Mouse (Mus musculus): Measurements from ENCODE around the gene Olfr462.
A peak's percentile ranks its signal among the peaks of the same experiment; 100 is the strongest.

Gene Olfr462

DNA sequence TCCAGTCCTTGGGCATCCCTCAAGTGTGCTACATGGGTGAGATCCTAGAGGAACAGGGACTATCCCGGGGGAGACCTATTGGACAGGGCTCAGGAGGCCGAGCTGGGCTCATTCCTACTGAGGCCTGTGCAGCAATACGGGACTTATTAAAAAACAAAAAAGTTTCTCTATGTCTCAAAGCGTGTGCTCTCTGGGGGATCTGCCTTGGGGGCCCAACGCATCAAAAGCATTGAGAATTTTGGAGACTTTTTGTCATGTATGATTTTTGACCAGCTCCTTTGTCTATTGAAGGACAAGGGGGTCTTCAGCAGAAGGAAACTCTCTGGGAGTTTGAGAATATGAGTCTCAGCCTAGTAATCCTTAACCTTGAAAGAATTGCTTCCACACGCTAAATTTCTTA, at the start of gene Olfr462:
TSS of gene Olfr462 (minus strand) at position 101 of the 400 bp plus-strand sequence.
- DNase-seq, result no peak

DNA sequence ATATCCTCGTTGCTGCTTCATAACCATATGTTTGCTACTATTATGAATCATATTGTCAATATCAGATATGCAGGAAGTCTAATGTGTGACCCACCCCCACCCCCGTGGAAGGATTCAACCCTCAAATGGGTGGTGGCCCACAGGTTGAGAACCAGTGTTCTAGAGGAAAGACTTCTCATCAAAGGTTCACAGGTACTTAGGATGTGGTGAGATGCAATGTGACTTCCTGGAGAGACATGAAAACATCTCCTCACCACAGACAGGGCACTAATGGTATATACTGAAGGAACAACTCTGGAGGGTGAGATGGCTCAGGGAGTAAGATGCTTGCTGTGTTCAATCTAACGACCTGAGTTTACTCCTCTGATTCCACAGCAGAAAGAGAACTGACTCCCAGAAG, 43.4 kb upstream of the Olfr462 start:
- DNase-seq, result no peak

DNA sequence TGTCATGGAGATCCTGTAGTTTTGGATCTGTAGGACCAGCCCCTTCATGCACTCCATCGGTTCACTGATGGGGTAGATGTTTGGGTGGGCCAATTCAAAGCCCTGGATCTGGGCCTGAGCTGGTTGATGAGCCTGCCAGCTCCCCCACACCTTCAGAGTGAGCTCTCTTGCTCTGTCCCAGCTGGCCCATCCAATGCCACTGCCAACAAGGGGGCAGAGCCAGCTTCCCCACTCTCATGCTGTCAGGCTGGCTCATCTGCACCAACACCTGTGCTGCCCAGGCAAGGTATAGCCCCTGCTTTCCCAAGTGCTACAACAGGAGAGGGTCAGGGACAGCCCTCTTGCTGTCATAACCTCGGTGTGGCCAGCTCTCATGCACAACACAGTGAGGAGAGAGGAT, 41.7 kb upstream of the Olfr462 start:
- no peak for DNase-seq

DNA sequence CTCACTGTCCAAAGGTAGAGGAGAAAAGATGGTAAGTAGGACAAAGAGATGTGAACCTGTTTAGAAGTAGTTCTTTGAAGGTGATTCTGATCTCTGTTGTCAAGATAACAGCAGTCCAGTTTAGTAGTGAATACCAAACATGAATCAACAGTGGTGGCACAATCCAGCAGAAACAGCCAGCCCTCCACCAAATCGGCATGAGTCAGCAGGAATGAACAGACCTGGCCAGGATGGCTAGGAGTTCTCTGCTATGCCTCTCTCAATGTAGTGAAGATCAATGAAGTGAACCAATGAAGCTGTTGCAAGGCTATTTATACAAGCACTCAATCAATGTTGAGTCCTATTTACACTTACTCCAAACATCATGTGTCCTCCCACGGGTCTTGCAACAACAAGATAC, 38.3 kb upstream of the Olfr462 start:
- no peak for DNase-seq

DNA sequence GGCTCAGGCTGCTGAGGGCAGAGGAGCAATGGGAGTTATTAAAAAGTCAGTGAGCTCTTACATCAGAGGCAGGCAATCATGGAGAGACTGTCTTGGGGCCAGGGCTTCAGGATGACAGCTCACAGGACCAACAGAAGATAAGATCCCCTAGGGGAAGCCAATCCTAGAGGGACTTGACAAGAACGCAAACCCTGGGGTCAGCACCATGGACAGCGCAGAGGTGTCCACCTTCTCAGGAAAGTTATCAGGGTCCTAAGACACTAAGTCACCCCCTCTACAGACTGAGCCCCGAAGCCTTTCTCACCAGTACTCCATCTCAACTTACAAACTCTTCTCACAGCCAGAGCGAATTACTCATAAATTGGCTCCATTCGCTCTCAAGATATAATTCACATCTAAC, 28.9 kb upstream of the Olfr462 start, which contains the start of gene Olfr464:
TSS of gene Olfr464 (minus strand) at position 2 of the 400 bp plus-strand sequence.
- no peak for DNase-seq

DNA sequence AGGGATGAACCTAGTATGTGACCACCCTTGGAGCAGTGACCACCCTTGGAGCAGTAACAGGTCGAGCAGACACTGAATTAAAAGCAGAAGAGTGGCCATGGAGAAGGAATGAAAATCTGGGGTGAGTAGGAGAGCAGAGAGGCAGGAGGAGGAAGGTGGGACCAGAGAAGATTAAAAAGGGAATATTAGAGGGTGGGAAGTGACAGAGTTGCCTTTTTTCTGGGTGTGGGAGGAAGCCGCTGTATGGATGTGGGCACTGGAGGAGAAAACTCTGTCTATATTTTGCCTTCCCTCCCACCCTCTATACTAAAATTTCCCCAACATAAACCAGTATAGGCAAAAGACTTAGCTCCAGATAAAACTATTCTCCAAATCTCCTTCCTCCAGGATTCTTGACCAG, 28.2 kb upstream of the Olfr462 start:
- DNase-seq, result no peak

DNA sequence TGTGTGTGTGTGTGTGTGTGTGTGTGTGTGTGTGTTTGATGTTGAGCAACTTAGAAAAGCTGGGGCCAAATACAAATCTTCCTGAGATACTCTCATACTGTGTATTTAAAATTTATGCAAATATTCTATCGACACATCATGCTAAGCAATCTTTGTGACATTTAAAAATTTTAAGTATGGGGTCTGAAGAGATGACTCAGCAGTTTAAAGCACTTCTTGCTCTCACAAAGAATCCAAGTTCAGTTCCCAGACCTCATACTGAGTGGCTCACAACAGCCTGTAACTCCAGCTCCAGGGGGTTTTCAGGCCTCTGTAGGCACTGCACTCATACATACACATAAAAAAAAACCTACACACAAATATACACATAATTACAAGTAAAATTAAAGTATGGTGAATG, 23.9 kb upstream of the Olfr462 start:
- no peak for DNase-seq

DNA sequence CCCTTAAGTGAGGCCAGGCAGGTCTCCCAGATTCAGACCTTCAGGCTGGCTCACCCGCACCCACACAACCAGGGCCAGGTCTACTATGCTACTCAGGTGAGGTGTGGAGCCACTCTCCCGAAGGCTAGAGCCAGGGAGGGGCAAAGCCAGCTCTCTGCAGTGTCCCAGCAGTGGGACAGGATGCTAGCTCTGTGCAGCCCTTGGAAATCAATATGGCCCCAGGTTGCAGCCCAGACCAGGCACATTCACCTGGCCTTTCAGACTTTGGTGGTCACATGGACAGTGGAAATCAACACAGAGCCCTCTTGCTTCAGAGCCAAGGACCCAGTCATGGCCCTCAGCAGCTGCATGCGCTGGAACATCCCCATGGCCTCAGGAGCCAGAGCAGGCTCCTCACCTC, 12.3 kb upstream of the Olfr462 start:
- DNase-seq, result no peak

DNA sequence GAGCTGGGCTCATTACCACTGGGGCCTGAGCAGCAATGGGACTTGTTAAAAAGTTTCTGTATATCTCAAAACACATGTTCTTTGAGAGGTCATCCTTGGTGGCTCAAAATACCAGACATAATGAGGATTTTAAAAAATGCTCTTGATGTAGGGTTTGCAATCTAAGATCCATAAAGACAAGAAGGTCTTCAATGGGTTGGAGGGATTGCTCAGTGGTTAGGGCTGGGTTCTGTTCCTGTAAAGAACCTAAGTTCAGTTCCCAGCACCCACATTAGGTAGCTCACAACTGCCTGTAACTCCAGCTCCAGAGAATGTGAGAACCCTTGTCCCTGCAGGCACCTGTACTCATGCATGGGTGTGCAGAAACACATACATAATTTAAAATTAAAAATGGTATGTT, 5.2 kb upstream of the Olfr462 start, which contains the start of gene Olfr463:
TSS of gene Olfr463 (minus strand) at position 101 of the 400 bp plus-strand sequence.
- no peak for DNase-seq

DNA sequence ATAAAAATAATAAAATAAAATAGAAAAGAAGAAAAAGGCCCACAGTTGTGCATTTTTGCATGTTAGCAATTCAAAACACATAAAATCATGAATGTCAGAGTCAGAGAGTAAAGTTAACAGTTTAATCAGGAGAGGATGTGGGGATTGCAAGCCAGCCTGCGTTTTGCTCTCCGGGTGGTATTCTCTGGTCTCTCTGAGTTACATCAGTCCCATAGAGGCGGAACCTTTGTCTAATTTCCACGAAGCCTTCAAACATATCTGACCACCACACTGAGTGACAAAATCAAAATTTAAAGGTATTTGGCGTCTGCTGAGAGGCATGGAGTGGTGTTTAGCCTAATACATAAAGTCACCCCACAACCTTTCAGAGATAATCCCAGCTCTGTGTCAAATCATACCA, 7.2 kb downstream of the Olfr462 start:
- no peak for DNase-seq

DNA sequence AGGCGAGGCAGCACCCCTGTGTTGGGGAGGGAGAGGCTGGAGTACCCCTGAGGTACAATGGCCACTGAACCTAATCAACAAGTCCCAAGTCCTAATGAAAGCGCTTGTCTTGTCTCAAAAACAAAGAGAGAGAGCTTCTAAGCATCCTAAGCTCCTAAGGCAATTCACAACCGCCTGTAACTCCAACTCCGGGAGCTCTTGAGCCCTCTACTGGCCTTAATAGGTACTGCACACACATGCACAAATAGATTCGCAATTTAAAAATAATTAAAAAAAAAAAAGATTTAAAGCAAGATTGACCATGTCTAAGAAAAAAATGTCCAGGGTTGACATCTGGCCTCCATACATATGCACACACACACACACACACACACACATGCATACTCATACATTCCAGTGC, 8.6 kb downstream of the Olfr462 start:
- DNase-seq, result no peak

DNA sequence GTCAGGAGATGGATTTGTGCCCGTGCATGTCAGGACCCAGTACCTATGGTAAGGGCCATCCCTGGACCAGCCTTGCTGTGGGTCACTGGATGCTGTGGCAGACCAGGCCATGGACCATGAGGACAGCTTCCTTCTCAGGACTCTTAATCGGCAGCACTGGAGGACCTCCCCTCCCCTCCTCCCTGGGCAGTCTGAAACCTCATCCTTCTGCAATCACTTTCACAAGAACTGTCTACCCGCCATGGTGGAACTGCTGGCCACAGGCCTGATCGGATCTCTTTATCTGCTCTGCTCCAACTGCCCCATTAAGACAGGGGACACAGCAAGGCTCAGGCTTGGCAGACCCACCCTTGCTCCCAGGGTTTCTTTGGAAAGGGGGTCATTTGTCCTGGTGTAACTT, 10.4 kb downstream of the Olfr462 start:
- DNase-seq, result no peak

DNA sequence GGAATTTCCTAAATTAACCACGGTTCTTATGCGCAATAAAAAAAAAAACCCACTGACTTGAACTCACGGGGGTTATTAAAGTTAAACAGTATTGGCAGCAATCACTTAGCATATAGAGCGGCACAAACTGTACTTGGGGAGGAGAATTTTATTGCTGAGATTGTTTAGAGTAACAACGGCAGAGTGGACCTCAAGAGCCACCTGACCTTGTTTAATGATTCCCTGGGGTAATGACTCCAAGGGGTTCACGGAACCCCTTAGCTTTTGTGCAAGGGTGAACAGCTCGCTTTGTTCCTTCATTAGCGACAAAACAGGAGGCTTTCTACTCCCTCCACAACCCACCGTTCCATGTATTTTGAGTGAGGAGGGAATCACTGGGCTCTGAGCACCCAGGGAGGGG, 12.2 kb downstream of the Olfr462 start:
- no peak for DNase-seq

DNA sequence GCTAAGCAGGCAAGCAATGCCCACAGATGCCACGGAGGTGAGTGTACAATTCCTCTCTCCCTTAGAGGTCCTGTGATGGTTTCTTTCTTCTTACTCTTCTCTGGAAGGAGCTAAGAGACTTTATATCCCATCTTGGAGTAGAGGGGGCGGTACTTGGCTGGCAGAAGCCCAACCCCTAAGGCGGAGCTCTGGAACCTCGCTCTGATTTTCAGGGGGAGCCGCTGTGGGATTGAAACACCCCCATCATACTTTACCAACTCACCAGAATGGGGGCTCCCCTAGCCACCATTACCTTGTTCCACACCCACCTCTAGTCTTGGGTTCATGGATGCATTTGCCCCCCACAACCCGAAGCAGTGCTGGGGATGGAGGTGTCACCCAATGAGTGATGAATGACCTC, 16.6 kb downstream of the Olfr462 start, which contains the start of gene Epx:
TSS of gene Epx (minus strand) at position 101 of the 400 bp plus-strand sequence.
- DNase-seq, result no peak

DNA sequence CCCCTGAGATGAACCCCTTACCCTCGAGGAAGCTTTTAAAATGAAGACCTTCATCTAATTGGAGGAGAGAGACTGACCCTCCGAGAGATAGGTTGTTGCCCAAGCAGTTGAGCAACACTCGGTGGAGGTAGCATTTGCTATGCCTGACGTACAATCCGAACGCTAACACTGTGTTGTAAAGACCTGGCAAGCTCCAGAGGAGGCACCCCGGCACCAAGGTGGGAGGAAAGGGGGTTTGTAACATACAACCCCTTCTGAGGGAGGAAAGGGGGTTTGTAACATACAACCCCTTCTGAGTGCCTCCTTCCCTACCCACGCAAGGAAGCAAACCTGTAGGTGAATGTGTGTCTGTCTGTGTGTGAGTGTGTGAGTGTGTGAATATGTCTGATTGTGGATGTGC, 20.3 kb downstream of the Olfr462 start:
- DNase-seq, result no peak

DNA sequence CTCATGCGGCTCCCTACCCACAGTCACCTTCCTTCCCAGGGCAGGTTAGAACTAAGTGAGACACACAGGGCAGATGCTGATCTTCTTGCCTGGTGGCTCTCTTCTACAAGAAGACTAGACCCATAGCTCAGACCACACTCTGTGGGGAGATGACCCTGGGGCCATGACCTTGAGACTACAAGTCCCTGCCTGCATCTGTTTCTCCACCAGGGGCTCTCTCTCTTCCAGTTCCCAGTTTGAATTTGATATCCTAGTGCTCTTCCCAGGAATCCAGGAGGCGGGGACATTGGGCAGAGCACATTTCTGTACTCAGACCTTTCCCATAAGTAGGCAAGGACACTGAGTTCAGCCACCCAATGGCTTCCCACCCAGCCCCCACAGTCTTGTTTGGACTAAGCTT, 22.0 kb downstream of the Olfr462 start:
- no peak for DNase-seq

DNA sequence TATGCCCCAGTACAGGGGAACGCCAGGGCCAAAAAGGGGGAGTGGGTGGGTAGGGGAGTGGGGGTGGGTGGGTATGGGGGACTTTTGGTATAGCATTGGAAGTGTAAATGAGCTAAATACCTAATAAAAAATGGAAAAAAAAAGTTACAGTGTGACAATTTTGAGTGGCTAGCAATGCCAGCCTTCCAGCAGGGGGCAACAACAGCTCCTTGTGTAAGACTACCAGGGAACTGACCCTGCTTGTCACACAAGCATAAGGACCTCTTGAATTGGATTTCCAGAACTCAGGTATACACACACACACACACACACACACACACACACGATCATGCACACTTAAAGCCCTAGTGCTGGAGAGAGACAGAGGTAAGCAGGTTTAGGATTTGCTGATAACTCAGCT, 25.2 kb downstream of the Olfr462 start:
- DNase-seq, result peak in 1 of 2 experiments; percentile 16

DNA sequence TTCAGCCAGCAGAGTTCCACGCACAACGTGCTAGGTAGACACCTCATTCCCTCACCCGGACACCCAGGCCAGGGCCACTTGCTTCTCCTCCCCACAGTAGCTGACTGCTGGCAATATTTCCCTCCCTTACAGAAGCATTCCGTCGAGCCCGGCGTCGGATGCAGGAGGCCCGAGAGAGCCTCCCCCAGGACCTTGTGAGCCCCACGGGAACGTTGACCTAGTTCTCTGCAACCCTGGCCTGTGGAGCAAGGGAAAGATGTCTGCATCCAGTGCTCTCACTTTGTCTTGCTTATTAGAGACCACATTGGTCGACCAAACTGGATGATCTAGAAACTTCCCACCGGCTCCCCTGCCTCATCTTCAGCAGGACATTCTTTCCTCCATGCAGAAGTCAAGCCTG, 29.3 kb downstream of the Olfr462 start:
- DNase-seq, result no peak

DNA sequence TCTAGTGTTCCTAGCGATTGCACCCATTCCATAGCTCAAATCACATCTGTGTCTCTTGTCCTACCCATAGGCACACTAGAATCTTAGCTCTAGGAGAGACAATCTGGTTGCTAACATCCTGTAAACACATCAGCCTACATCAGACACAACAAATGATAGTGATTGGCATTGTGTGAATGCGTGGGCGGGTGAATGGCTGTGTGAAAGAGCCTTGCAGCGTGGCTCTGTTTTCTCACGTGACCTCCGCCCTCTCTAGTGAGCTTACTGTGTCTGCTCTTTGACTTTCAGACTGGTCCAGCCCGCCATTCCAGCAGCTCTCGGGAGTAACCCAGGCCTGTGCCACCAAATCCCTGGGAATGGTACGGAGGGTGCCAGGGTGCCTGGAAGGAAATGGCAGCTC, 31.6 kb downstream of the Olfr462 start:
- DNase-seq, result no peak

DNA sequence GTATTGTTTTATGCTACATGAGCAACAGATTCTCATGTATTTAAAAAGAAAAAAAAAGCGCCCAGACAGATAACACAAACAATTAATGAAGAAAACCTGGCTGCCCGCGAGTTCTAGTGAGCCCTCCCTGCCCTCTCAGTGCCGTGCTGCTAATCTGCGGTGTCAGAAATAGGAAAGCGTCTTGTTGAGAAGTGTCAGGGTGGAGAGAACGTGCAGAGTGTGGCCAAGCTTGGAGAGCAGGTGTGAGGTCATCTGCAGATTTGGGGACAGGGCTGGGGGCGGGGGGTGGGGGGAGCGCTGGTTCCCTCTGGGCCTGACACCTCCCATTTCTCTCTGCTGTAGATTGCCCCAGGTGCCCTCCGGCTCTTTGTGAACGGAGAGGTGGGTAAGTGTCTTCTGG, 32.8 kb downstream of the Olfr462 start:
- DNase-seq, result no peak

DNA sequence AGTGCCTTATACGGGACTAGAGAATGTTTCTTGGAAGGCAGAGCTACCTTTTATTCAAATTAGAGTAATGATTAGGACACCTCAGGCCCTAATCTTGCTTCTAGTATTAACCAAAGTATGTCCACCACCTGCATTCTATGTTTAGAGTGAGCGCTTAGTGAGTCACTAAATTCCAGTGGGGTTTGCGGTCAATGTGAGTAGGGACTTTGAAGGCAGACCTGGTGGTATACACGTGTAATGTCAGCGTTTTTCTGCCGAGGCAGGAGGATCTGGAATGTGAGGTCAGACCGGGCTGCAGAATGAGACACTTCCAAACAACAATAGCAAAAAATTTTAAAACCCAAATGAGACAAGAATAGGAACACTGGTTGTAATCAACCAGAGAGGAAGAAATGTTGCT, 37.5 kb downstream of the Olfr462 start:
- no peak for DNase-seq

DNA sequence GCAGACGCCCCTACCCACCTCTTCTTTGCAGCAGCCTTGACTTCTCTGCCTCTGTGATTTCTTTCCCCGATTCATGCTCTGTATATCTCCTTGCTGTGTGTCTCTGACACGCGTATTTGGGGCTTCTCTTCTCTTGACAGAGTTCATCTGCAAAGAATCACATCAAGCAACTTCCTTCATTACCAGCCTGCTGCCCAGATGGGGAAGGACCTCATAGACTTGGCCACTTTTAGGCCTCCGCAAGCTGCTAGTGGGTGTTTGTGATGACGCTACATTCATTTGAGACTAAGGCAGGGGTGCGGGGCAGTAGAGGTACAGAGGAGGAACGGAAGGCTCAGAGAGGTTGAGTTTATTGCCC, 38.5 kb downstream of the Olfr462 start:
- peak in 1 of 2 experiments; percentile 6 for DNase-seq

DNA sequence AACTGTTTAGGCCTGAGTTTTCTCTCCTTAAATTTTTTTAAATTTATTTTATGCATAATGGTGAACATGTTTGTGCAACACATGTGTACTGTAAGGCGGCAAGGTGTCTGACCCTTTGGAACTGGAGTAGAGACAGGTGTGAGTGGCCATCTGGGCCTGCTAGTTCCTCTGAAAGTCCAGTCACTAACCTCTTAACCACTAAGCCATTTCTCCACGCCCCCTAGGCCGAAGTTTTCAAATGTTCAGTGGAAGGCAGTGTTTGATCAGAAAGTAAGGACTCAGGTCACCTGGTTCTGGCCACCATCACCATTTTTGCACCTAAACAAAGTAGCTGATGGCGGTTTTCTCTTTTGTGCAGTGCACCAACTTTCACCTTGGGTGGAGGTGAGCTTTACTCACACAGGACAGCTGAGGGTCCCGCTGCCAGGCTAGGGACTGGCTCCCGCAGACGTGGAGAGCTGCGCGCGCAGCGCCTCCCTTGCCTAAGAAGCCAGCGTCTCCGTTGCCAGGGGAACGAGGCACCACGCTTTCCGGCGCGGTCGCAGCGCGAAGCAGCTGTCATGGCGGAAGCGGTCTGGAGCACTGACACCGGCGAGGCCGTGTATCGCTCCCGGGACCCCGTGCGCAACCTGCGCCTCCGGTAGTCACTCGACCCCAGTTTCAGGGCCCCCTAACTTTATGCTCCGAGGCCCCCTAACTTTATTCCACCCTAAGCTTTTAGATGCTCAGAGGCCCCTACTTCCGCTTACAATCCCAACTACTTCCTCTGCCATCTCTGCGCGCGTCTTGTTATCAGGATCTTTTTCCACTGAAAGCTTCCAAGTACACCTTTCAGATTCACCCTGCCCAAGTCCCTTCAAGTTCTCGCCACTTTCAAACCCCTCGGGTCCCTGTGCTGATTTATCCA, 39.1 kb downstream of the Olfr462 start, which contains the start of gene Mks1:
TSS of gene Mks1 (plus strand) at position 526 of the 907 bp plus-strand sequence.
- peak; percentile 89 to 90 for DNase-seq

DNA sequence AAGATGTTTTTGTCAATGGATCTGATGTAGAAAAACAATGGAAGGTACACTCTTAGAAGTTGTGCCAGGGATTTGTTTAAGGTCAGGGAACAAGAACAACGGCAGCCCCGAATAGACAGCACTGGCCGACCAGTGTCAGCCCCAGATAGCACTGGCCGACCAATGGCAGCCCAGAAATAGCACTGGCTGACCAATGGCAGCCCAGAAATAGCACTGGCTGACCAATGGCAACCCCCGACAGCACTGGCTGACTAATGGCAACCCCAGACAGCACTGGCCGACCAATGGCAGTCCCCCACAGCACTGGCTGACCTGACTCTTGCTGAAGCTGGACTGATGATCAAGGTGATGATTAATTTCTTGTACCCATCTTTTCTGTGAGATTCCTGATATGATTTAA, 44.2 kb downstream of the Olfr462 start:
- DNase-seq, result no peak

Data from cerebellum, adult 18-20 months (tissue).